Mouse (Mus musculus) small intestine, adult 2 months (tissue): ENCODE data around the gene Rnf150.

Experiments
- CTCF ChIP-seq: fragments of 200-500 bp; IDR thresholded peaks from 2 replicates; pipeline ENCODE4 v1.5.1; 2012; ENCODE audit warnings: low read depth, mild to moderate bottlenecking, control low read depth, inconsistent platforms, low read length, moderate library complexity, mixed read lengths; ENCODE audit not compliant: insufficient replicate concordance, insufficient read length; ENCODE audit errors: extremely low read depth
- POLR2A ChIP-seq: fragments of 200-500 bp; IDR thresholded peaks from 2 replicates; pipeline ENCODE4 v1.6.1; 2012; ENCODE audit warnings: low read depth, mild to moderate bottlenecking, control low read depth, inconsistent platforms, low read length, moderate library complexity

GRCm38 (mm10) chr8:82870840-82871490 lies 7.8 kb downstream of the Rnf150 start:
- no peak for TF ChIP-seq POLR2A
- TF ChIP-seq CTCF = no peak
